Mouse (Mus musculus) heart, adult 9 months (tissue): ENCODE data around the gene Nlrp3.
"Not testable (repeated sequence)": the region's sequence is repeated elsewhere in the genome, so short reads cannot be mapped to it uniquely, and the experiment has no call there.

ENCODE experiments used
- DNase-seq, 2 experiments: peaks; one replicate each; pipeline ENCODE4 v3.0.0; 2022; ENCODE audit warnings: low spot score in 2 of 2

Nlrp3 gene

DNA sequence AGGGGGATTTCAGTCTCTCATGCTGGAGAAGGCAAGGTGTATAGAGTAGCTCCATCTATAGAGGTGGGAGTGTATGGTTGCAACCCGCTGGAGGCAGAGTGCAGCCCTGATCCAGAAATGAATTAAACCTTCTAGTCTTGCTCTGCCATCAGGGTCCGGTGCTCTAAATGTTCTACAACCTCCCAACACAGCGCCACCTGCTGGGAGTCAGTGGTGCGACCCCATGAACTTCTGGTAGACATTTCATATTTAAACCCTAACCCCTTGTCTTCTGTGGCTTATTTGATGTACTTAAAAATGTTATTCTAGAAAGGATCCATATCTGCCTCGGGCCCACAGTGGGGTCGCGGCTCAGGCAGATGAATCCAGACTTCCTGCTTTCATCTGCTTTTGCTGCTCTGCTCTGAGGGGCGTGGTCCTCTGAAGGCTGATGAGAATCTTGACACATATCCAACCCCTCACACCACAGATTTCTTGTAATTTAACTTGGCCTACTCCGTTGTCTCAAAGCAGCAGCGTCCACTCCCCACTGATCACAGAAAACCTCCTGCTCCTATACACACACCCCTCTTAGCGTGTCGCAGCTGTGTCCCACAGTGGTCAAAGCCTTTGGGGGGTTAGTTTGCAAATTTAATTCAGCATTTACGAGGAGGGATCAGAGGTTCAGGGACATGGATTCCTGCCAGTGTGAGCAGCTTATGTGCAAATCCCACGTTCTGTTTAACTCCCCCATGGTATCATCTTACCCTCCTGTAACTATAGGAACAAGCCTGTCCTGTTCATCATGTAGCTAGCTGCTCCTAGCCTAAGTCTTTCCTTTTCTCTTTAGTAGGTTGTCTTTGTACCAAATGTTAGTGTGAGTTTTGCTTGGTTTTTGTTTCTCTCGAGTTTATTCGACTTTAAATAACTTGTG lies 3.9 kb upstream of the Nlrp3 start:
- no peak for DNase-seq

DNA sequence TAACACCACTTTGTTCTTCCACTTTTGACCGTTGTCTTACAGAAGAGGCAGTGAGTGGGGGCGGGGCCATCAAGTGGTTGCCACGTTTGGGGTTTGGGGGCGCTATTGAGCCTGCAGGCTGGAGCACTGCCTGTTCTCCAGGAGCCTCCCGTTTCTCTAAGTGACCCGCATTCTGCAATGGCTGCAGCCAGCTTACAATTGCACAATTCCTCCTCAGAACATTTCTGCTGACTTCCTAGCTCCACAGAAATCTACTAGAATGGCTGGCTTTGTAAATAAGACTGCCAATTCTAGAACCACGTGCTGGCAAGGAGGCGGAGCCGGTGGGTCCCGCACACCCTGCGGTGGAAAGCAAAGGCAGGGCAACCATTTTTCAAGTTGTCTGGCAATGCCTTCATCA lies 3.0 kb upstream of the Nlrp3 start:
- peak; percentile 36 to 47 for DNase-seq

DNA sequence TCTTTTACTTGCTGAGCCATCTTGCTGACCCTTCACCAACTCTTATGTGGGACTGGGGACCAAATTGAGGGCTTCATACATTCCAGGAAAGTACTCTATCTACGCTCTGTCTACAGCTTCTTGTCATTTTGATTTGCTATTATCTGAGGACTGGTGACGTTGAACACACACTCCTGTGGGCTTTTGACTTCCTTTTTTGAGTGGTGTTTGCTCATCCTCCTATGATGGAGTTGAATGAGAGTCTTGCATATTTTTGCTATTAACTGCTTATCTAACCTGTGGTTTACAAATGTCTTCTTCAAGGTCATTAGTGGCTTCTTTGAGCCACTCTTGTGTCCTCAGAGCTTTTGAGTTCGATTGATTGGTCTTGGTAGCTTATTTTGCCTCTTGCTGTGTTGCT lies 1.2 kb upstream of the Nlrp3 start:
- no peak for DNase-seq

- DNase-seq: peak; percentile 16 to 52
Observed at GRCm38 (mm10) chr11:59542442-59542841, 1.1 kb downstream of the Nlrp3 start.

- no peak for DNase-seq
Observed at GRCm38 (mm10) chr11:59543376-59543775, 2.0 kb downstream of the Nlrp3 start.

- no peak for DNase-seq
Observed at GRCm38 (mm10) chr11:59544005-59544404, 2.6 kb downstream of the Nlrp3 start.

DNA sequence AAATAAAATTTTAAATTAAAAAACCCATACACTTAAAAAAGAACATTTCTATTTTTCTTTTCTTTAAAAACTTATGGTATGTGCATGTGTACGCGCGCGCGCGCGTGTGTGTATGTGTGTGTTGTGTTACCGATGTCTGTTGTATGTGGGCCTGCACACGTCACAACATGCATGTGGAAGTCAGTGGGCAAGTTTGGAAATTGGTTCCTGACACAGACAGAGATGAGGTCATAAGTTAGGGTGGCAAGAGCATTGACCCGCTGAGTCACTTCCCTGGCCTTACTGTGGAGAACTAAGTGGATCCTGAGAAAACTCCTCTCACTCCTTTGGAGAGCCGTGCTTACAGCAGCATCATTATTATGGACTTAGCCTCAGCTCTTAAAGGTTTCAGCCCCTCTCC lies 12.8 kb downstream of the Nlrp3 start:
- DNase-seq: no peak

DNA sequence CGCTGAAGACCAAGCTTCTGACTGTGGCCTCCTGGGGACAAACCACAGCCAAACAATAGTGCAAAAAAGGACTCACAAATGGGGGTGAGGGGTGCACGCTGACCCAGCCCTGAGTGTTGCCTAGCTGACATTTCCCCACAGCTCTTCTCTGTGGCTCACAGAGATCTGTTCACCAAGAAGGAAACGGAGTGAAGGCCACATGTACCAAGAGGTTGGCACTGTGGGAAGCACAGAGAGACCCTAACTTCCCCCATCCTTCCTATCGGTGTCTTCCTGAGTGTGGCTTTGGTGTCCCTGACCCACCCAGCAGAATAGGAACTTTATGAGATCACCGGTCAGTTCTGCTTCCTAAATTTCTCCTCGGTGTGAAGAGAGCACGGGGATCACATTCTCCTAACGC lies 13.2 kb downstream of the Nlrp3 start:
- DNase-seq: no peak

GRCm38 (mm10) chr11:59560906-59561305 lies 19.5 kb downstream of the Nlrp3 start:
- DNase-seq: no peak

- no peak for DNase-seq
Observed at GRCm38 (mm10) chr11:59562336-59562735, 21.0 kb downstream of the Nlrp3 start.

- DNase-seq: no peak
Observed at GRCm38 (mm10) chr11:59562837-59563236, 21.5 kb downstream of the Nlrp3 start.

- DNase-seq: no peak
Observed at GRCm38 (mm10) chr11:59569306-59569705, 27.9 kb downstream of the Nlrp3 start.

DNA sequence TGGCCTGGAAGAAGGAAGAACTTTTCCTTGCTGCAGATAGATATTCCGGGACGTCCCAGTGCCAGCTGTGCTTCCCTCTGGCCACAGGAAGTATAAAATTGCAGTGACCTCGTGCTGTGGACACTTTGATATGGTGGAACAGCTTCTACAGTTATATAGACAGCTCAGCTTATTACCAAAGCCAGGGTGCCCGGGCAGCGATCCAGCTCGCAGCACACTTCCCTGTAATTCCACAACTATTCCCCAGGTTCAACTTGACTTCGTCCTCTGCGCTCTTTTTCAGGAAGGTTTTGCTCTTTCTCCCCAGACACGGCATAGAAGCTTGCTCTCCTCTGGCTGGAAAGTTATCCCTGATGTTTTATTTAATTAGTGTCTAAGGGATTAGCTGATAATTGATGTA lies 34.4 kb downstream of the Nlrp3 start:
- DNase-seq: no peak

- not testable (repeated sequence) for DNase-seq
Observed at GRCm38 (mm10) chr11:59576135-59576534, 34.8 kb downstream of the Nlrp3 start, which contains the start of gene Olfr222. Gene Olfr222, minus strand, starts transcription at chr11:59576235.

DNA sequence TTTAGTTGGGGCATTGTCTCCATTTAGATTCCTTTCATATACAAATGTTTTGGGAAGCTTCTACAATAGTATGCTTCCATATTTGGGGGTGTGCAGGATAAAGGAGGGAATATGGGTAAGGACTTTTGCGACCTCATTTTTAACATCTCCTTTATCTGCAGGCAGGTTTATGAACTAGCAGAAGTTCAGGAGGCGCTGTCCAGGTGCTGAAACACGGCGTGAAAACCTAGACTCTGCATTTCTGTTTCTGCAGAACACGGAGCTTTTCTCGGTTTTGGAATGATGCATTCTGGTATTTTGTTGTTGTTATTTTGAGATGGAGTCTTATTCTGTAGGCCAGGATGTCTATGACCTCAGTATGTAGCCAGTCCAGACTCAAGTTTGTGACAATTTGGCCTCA lies 43.2 kb downstream of the Nlrp3 start:
- no peak for DNase-seq

DNA sequence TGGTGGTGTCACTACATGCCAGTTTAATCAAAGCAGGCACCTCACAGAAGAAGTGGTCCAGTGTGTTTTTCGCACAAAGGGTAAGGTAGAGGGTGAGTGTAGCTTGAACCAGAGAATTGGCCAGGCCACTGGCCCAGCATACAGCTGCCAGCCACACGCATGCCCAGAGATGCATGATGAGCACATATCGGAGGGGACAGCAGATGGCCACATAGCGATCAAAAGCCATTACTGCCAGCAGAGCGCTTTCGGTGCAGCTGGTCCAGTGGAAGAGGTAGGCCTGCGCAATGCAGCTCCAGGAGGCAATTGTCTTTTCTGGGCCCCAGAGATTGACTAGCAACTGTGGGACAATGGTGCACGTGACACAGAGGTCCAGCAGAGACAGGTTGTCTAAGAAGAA lies 48.1 kb downstream of the Nlrp3 start:
- no peak for DNase-seq

DNA sequence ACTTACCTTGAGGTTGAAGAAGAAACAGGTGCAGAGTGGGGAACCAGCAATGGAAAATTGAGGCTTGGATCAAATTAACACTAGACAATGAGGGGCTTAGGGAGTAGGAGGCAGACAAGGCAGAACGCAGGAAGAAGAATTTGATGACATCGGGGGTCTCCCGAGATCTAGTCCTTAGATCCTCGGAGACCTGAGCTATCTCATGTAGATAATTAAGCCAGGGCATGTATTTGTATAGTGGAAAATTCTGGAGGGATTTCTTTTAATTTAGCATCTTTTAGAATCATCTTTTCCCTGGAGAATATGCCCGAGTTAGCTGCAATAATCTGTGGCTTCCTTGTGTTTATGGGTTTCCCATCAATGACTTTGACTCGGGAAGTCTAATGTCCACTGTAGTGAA lies 51.8 kb downstream of the Nlrp3 start, which contains the start of gene Olfr223:
Olfr223 (minus strand) TSS at position 101 of the 400 bp plus-strand sequence.
- no peak for DNase-seq

DNA sequence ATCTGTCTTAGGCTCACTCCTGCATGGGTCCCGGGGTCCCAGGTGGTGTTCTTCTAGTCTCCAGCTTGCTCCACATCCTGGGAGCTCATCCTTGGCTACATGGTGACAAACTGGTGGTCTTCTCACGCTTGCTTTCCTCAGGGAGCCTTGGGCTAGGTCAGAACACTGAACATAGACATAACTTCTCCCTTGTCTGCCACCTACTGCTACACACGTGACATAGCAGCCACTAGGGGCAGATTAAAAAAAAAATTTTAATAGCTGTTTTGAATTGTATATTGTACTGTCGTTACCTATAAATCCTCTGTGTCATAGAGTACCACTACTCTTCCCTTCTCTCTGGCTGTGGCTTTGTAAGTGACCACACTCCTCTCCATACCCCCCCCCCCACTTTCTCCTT lies 54.7 kb downstream of the Nlrp3 start:
- no peak for DNase-seq

GRCm38 (mm10) chr11:59596950-59597349 lies 55.6 kb downstream of the Nlrp3 start:
- no peak for DNase-seq

DNA sequence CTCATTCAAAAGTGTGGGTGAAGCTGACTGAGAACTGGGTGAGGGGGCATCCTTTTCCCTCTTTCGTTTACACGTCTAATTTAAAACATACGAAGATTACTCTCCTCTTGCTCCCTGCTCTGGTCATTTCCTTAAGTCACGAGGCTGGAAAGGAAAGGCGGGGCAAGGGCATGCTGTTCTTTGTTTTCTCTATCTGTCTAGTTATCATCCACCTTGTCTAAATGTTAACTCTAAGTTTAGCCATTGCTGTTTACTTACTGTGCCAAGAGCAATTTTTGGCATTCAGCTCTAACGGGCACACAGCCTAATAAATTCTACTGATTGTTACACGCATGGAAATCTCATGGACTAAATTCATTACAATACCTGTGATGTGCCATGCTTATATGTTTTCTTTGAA lies 57.8 kb downstream of the Nlrp3 start:
- DNase-seq: no peak

- DNase-seq: no peak
Observed at GRCm38 (mm10) chr11:59600872-59601271, 59.5 kb downstream of the Nlrp3 start.

GRCm38 (mm10) chr11:59602287-59602686 lies 60.9 kb downstream of the Nlrp3 start:
- DNase-seq: no peak

GRCm38 (mm10) chr11:59611646-59612045 lies 70.3 kb downstream of the Nlrp3 start:
- DNase-seq: no peak

DNA sequence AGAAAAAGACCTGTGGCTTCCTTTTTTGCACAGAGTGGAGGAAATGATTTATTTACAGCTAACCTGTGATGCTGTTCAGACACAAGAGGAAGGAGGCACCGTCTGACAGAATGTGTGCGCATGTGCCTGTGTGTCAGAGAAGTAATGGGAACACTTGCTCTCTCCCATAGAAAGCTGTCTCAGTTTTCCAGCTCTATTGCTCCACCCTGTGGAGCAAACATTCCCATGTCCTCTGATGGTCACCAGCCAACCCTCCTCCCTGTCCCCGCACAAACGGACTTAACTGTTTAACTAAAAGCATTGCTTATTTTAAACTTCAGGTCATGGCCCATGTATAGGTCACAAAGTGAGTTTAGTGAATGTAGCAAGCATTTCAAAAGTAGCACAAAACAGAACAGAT lies 72.8 kb downstream of the Nlrp3 start:
- DNase-seq: no peak
